Mouse (Mus musculus) olfactory bulb, adult 2 months (tissue): ENCODE measurements around the gene Leo1. TPM values are rescaled to one million over a fixed set of nuclear protein-coding genes. Genes with fewer than 3 reads are reported as not detected.

Experiments used
- H3K27ac ChIP-seq: fragments of 200-500 bp; 2 replicates; pipeline ENCODE4 v1.5.1; 2012; ENCODE audit warnings: low read depth, low read length; ENCODE audit not compliant: insufficient read depth
- H3K4me1 ChIP-seq: fragments of 200-500 bp; 2 replicates; pipeline ENCODE4 v1.6.1; 2012; ENCODE audit warnings: low read length; ENCODE audit not compliant: control insufficient read depth, insufficient read depth
- H3K4me3 ChIP-seq: fragments of 200-500 bp; 2 replicates; pipeline ENCODE4 v1.5.1; 2012; ENCODE audit warnings: mild to moderate bottlenecking, low read depth, low read length, moderate library complexity; ENCODE audit not compliant: insufficient read depth
- CTCF ChIP-seq: fragments of 200-500 bp; IDR thresholded peaks from 2 replicates; pipeline ENCODE4 v1.5.1; 2012; ENCODE audit warnings: low read depth, mild to moderate bottlenecking, low read length, moderate library complexity; ENCODE audit not compliant: insufficient read depth
- POLR2A ChIP-seq: fragments of 200-500 bp; IDR thresholded peaks from 2 replicates; pipeline ENCODE4 v1.6.1; 2012; ENCODE audit warnings: mild to moderate bottlenecking, low read depth, low read length, moderate library complexity; ENCODE audit not compliant: insufficient read depth
- WGBS: fragments of 180-500 bp; shearing (Covaris S2); methylation state at CpG from one replicate; pipeline ENCODE4 v1.1.7; 2018; 5-methylcytosine and 5-hydroxymethylcytosine counted together
- polyA plus RNA-seq: library from polyadenylated mRNA; stranded (reverse); fragments of >200 nt; gene quantifications from 2 replicates; pipeline ENCODE4 v1.2.4, GENCODE M21; 2012; ENCODE audit warnings: low replicate concordance; ENCODE audit not compliant: missing spikeins, insufficient read depth, insufficient read length

The Leo1 gene
- polyA plus RNA-seq, 1 experiment, result not detected

DNA sequence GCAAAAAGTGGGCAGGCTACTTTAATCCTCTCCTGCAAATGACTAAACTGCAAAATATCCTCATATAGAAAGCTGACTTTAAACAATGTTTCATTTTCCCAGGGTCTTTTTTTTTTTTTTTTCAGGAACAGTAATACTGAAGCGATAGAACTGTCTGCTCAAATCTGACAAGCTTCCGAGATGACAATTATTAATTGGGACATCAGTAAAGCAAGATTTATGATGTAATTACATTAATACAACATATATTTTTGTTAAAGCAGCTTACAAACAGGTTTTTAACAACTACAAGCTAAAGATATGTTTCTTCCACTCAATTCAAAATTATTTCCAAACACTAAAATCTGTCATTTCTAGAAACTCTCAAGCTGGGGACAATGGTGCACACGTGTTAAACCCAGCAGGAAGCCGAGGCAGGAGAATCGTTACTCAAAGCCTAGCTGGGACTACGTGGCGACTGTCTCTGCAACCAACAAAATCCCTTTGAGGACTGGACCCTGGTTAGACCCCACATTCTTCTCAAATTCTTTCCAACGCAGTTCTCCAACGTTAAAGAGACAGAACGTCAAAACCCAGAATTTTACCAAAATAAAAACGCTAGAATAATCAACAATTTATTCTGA lies 33.0 kb upstream of the Leo1 start:
- 15% methylated on average over 11 of the region's 11 CpGs for WGBS
- peak overlapping the region; percentile 15; the same call in 1 of the 2 replicates for H3K27ac ChIP-seq
- TF ChIP-seq CTCF (no peak), POLR2A (no peak)

DNA sequence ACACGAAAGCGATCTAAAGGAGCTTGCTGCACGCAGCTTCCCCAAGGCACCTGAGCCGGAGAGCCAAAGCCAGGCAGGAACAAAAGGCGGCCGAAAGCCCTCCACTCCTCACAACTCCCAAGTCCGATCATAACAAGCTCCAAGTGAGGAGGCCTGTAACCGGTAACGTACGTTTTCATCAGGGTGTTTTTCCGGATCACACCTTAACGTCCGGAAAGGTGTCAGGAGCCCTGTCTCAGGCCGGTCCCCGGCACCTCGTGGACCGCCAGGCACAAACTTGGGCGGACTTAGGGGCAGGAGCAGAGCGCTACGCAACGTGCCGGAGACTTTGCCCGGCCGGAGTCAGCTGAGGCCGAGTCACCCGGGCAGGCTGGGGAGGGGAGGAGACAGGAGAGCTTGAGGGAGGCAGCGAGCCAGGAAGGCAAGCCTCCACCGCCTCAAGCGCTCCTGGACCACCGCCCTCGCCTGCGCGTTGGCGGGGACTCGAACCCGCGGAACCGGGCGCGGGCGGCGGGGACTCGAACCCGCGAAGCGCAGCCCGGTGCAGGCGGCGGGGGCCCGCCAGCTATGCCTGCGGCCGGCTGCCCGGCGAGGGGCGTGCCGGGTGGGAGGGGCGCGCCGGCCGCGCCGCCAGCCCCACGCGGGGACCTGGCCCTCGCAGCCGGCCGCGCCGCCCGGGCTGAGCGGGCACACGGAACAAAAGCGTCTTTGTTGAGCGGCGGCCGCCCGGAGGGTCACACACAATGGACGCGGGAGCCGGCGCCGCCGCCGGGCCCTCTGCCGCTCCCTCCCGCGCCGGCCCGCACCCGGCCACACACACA lies 32.1 kb upstream of the Leo1 start:
- Histone ChIP-seq H3K4me3 (peak overlapping the region; percentile 95), H3K27ac (peak overlapping the region; percentile 93), H3K4me1 (peaks cover 6% of the 10 kb centered on the region)
- TF ChIP-seq POLR2A, result no peak
- no peak for TF ChIP-seq CTCF
- under 1% methylated on average over 89 of the region's 90 CpGs for WGBS

More for the DNA sequence above, 33.0 kb upstream of the Leo1 start:
- Histone ChIP-seq H3K4me1 (peaks cover 6% of the 10 kb centered on the region), H3K4me3 (peak overlapping the region; percentile 21; the same call in 1 of the 2 replicates)

DNA sequence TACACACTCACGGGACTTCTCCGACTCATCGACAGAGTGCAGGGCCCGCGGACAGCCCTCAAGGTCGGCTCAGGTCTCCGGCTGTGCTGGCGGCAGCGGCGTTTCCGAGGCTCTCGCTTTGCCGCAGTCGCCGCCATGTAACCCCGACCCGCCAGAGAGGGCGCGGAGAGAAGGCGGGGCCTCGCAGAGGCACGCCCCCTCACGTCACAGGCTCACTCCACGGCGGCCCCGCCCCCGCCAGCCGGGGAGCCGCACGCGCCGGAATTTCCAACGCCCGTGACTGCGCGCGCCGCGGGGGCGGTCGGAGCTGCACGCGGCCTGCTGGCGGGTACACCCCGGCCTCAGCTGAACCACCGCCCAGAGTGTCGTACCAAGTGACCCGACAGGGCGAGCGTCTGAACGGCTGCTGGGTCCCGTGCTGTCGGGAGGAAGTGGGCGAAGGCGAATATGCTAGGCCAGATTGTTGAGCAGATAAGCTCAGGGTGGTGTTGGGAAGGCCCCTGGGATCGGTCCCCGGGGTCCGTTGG lies 31.4 kb upstream of the Leo1 start, which contains the start of gene Mapk6:
Mapk6 (minus strand) TSS at position 154 of the 527 bp plus-strand sequence.
- WGBS, result under 1% methylated on average over 58 of the region's 58 CpGs
- Histone ChIP-seq H3K4me3 (peak within 1 kb of the TSS; percentile 95), H3K27ac (peak within 1 kb of the TSS; percentile 94), H3K4me1 (peaks cover 6% of the 10 kb centered on the region)
- TF ChIP-seq CTCF, result no peak
- peak; percentile 65; the same call in 1 of the 2 replicates for TF ChIP-seq POLR2A

DNA sequence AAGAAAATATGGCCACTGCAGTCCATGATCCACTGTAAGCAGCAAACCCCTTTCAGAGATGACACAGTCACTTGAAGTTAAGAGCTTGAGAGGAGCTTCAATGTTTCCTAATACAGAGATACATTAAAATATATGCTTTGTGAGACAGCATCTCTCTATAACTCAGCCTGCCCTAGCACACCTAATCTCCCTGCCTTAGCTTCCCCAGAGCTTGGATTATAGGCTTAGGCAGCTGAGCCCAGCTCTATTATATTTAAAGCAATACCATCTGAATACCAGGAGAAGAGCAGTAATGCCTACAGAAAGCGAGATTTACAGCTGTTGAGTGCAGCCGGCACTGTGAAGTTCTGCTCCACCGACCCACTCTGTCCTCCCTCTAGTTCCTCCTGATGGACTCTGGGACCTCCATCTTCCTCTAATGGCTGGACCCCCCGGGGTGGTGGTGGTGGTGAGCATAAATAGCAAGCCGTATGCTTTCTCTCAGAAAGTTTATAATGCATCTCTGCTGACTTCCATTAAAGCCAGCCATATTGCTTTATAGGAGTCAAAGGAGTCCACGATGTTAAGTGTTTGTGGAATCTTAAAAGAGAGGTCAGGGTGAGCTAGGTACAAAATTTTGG lies 30.3 kb upstream of the Leo1 start:
- Histone ChIP-seq H3K4me3 (no peak overlapping the region), H3K4me1 (peaks cover 6% of the 10 kb centered on the region), H3K27ac (no peak overlapping the region)
- TF ChIP-seq POLR2A (no peak), CTCF (no peak)
- 91% methylated on average over 6 of the region's 6 CpGs for WGBS

DNA sequence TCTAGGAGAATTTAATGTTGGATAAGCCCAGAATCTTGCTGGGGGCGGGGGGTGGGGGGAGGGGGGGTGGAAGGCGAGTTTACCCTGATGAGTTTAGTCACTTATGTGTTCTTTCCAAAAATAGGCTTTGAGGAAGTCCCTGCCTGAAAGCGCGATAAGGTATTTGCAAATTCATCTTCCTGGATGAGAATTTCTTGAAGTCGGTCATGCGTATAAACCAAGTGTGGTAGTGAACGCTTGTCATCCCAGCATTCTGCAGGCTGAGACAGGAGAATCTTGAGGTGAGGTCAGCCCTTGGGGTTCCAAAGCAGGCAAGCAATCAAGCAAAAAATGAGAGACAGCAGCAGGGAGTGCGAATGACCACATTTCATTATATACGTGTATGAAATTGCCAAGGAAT lies 29.7 kb upstream of the Leo1 start:
- Histone ChIP-seq H3K4me1 (peaks cover 6% of the 10 kb centered on the region), H3K4me3 (no peak overlapping the region), H3K27ac (no peak overlapping the region)
- TF ChIP-seq POLR2A (no peak), CTCF (no peak)
- WGBS, result 83% methylated on average over 9 of the region's 9 CpGs

DNA sequence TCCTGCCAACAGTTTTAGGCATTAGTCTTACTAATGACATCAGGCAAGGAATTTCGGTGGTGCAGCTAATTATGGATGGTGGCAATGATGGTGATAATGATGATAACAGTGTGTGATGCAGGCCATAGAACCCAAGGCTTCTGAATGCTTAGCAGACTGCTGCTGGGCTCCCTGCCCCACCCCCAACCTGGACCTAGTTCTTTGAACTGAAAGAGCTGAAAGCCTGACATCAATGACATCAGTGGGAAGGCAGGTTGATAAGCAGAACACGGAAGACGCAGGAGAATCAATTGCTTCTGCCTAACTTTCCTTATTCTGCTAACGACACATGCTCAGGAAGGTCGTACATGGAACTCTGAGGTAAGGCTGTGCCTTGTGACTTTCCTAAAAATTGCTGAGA lies 28.1 kb upstream of the Leo1 start:
- H3K4me3 ChIP-seq, result no peak overlapping the region
- no peak overlapping the region for H3K27ac ChIP-seq
- H3K4me1 ChIP-seq, result peaks cover 6% of the 10 kb centered on the region
- TF ChIP-seq POLR2A (no peak), CTCF (no peak)
- 70% methylated on average over 5 of the region's 5 CpGs for WGBS

DNA sequence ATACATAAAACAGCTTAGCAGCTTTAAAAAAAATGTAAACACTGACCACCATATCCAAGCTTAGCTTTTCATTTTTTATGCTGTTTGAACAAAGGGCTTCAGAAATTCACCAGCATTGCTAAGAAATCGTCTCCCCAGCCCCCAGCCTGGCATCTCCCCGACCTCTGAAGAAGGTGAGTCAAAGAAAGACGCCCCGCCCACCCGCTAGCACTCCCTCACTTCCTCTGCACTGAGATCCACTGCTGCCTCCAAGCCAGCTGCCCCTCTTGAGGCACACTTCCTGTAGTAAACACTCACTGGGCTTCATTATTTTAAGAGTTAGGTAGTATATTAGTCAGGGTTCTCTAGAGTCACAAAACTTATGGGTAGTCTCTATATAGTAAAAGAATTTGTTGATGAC lies 27.1 kb upstream of the Leo1 start:
- no peak for TF ChIP-seq POLR2A
- TF ChIP-seq CTCF, result no peak
- WGBS, result 63% methylated on average over 5 of the region's 5 CpGs
- Histone ChIP-seq H3K4me3 (no peak overlapping the region), H3K27ac (no peak overlapping the region), H3K4me1 (peaks cover 6% of the 10 kb centered on the region)

DNA sequence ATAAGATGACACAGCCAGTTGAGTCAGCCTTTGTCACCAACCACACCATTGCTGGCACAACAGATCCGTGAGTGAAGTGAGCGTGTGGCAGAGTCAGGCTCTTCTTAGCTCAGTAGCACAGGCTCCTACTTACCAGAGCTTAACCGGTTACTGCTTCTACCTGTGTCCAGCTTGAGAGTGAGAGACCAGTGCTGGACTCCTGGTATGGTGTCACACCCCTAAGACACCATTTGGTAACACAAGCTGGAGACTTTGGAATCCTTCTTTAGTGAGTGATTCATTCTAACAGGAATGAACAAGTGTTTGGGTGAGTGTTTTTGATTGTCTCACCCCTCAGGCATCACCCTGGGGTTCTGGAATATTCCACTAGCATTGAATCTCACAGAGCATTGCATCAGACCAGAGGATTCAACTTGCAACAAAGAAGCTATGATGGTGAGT lies 19.1 kb upstream of the Leo1 start:
- Histone ChIP-seq H3K4me1 (peaks cover 6% of the 10 kb centered on the region), H3K4me3 (no peak overlapping the region), H3K27ac (no peak overlapping the region)
- WGBS, result 85% methylated on average over 3 of the region's 3 CpGs
- no peak for TF ChIP-seq POLR2A
